Mouse (Mus musculus): ENCODE results near the gene Ccdc171.

GRCm38 (mm10) chr4:83500154-83501036 lies 24.9 kb upstream of the Ccdc171 start:
- no peak for TF ChIP-seq POLR2A (IDR thresholded peaks at IDR 0.05; ENCODE audit: borderline replicate concordance, extremely low read depth, insufficient read depth, insufficient read length, poor library complexity, severe bottlenecking)
- peak; percentile 14; the same call in 1 of the 2 replicates for TF ChIP-seq CTCF (IDR thresholded peaks at IDR 0.05; ENCODE audit: borderline replicate concordance, extremely low read depth, insufficient read depth, insufficient read length)

Data from brain, embryonic 14.5 days (tissue).